Mouse (Mus musculus) MEL (cell line): ENCODE data around the gene Phf13. TPM values are rescaled to one million over a fixed set of nuclear protein-coding genes. Genes with fewer than 3 reads are reported as not detected.

Source experiments
- DNase-seq: peaks from one replicate; pipeline ENCODE4 v3.0.0; 2011; ENCODE audit warnings: low read depth, low spot score
- H3K27ac ChIP-seq: 2 replicates; pipeline ENCODE4 v1.5.1; 2012; ENCODE audit warnings: low read depth, mild to moderate bottlenecking, control low read depth, low read length, moderate library complexity; ENCODE audit not compliant: control insufficient read depth
- H3K27me3 ChIP-seq, 2 experiments: fragments of 150-350 bp in 1 of 2; sonication (generic) in 1 of 2; 2 replicates each; pipeline ENCODE4 v1.6.1; 2012; ENCODE audit warnings: low read length in 2 of 2, mild to moderate bottlenecking in 2 of 2, improper control_type of control experiment in 1 of 2, moderate library complexity in 1 of 2; ENCODE audit not compliant: insufficient read depth in 2 of 2, control insufficient read depth in 1 of 2
- H3K36me3 ChIP-seq, 2 experiments: 2 replicates each; pipeline ENCODE4 v1.6.1; 2012 to 2014; ENCODE audit warnings: low read length in 2 of 2, improper control_type of control experiment in 1 of 2, inconsistent platforms in 1 of 2, mild to moderate bottlenecking in 1 of 2; ENCODE audit not compliant: insufficient read depth in 2 of 2, control insufficient read depth in 1 of 2
- H3K4me1 ChIP-seq, 2 experiments: fragments of 150-350 bp in 1 of 2; sonication (generic) in 1 of 2; 2 replicates each; pipeline ENCODE4 v1.6.1; 2012; ENCODE audit warnings: low read length in 2 of 2, improper control_type of control experiment in 1 of 2, mild to moderate bottlenecking in 1 of 2; ENCODE audit not compliant: insufficient read depth in 2 of 2, control insufficient read depth in 1 of 2
- H3K4me3 ChIP-seq, 2 experiments: fragments of 150-350 bp in 1 of 2; sonication (generic) in 1 of 2; 2 replicates each; pipeline ENCODE4 v1.5.1; 2012; ENCODE audit warnings: low read depth in 2 of 2, low read length in 2 of 2, mild to moderate bottlenecking in 2 of 2, moderate library complexity in 2 of 2, control low read depth in 1 of 2, improper control_type of control experiment in 1 of 2; ENCODE audit not compliant: control insufficient read depth in 1 of 2, insufficient read depth in 1 of 2
- H3K79me2 ChIP-seq: 2 replicates; pipeline ENCODE4 v1.6.1; 2012; ENCODE audit warnings: mild to moderate bottlenecking, low read length, moderate library complexity; ENCODE audit not compliant: control insufficient read depth, poor library complexity, insufficient read depth
- H3K9ac ChIP-seq: 2 replicates; pipeline ENCODE4 v1.6.1; 2012; ENCODE audit warnings: low read depth, mild to moderate bottlenecking, control low read depth, low read length, moderate library complexity; ENCODE audit not compliant: control insufficient read depth, poor library complexity, severe bottlenecking
- H3K9me3 ChIP-seq: fragments of 150-350 bp; sonication (generic); replicated peaks from 2 replicates; pipeline ENCODE4 v1.6.1; 2012; ENCODE audit warnings: mild to moderate bottlenecking, low read length, improper control_type of control experiment, moderate library complexity; ENCODE audit not compliant: insufficient read depth
- CHD1 ChIP-seq: IDR thresholded peaks from 2 replicates; pipeline ENCODE4 v1.6.1; 2012; ENCODE audit warnings: low read depth, mild to moderate bottlenecking, inconsistent platforms, low read length, improper control_type of control experiment
- CHD2 ChIP-seq: IDR thresholded peaks from 2 replicates; pipeline ENCODE4 v1.6.1; 2011; ENCODE audit warnings: low read length, improper control_type of control experiment
- CTCF ChIP-seq, 3 experiments: IDR thresholded peaks in 2 of 3; conservative IDR thresholded peaks in 1 of 3; 2 replicates each; pipeline ENCODE4 v1.5.1; 2011 to 2012; ENCODE audit warnings: low read length in 3 of 3, low read depth in 2 of 3, mild to moderate bottlenecking in 2 of 3, improper control_type of control experiment in 1 of 3, inconsistent platforms in 1 of 3, mixed read lengths in 1 of 3, moderate library complexity in 1 of 3; ENCODE audit not compliant: control insufficient read depth in 1 of 3, insufficient read depth in 1 of 3, poor library complexity in 1 of 3, severe bottlenecking in 1 of 3
- EP300 ChIP-seq, 2 experiments: IDR thresholded peaks; 2 replicates each; pipeline ENCODE4 v1.6.1; 2011; ENCODE audit warnings: improper control_type of control experiment in 2 of 2, low read length in 2 of 2, low read depth in 1 of 2, mild to moderate bottlenecking in 1 of 2
- ETS1 ChIP-seq: IDR thresholded peaks from 2 replicates; pipeline ENCODE4 v1.6.1; 2012; ENCODE audit warnings: low read depth, mild to moderate bottlenecking, inconsistent platforms, low read length, improper control_type of control experiment, moderate library complexity
- JUND ChIP-seq: IDR thresholded peaks from 2 replicates; pipeline ENCODE4 v1.6.1; 2011; ENCODE audit warnings: low read depth, mild to moderate bottlenecking, improper control_type of control experiment, low read length
- MAX ChIP-seq: IDR thresholded peaks from 2 replicates; pipeline ENCODE4 v1.6.1; 2011; ENCODE audit warnings: low read length, improper control_type of control experiment
- MEF2A ChIP-seq: IDR thresholded peaks from 2 replicates; pipeline ENCODE4 v1.6.1; 2014; ENCODE audit warnings: low read depth, mild to moderate bottlenecking, inconsistent platforms, low read length, improper control_type of control experiment; ENCODE audit not compliant: poor library complexity, insufficient replicate concordance, severe bottlenecking; ENCODE audit errors: extremely low read depth
- MYC ChIP-seq: IDR thresholded peaks from 2 replicates; pipeline ENCODE4 v1.6.1; 2011; ENCODE audit warnings: low read depth, mild to moderate bottlenecking, low read length, improper control_type of control experiment, moderate library complexity
- NELFE ChIP-seq: IDR thresholded peaks from 2 replicates; pipeline ENCODE4 v1.6.1; 2011; ENCODE audit warnings: low read depth, low read length, improper control_type of control experiment
- POLR2AphosphoS2 ChIP-seq: IDR thresholded peaks from 2 replicates; pipeline ENCODE4 v1.6.1; 2011; ENCODE audit warnings: low read length, improper control_type of control experiment
- POLR2AphosphoS5 ChIP-seq: IDR thresholded peaks from 2 replicates; pipeline ENCODE4 v1.6.1; 2012; ENCODE audit warnings: low read depth, borderline replicate concordance, mild to moderate bottlenecking, inconsistent platforms, low read length, moderate library complexity, mixed read lengths
- RAD21 ChIP-seq: IDR thresholded peaks from 2 replicates; pipeline ENCODE4 v1.6.1; 2011; ENCODE audit warnings: mild to moderate bottlenecking, low read depth, low read length, improper control_type of control experiment
- SIN3A ChIP-seq: IDR thresholded peaks from 2 replicates; pipeline ENCODE4 v1.6.1; 2012; ENCODE audit warnings: low read length, improper control_type of control experiment, inconsistent platforms
- SMC3 ChIP-seq: IDR thresholded peaks from 2 replicates; pipeline ENCODE4 v1.6.1; 2011; ENCODE audit warnings: low read depth, low read length, improper control_type of control experiment
- TAL1 ChIP-seq: IDR thresholded peaks from 2 replicates; pipeline ENCODE4 v1.6.1; 2012; ENCODE audit warnings: mild to moderate bottlenecking, inconsistent platforms, low read length, moderate library complexity, mixed read lengths
- TCF12 ChIP-seq: IDR thresholded peaks from 2 replicates; pipeline ENCODE4 v1.6.1; 2014; ENCODE audit warnings: low read depth, mild to moderate bottlenecking, inconsistent platforms, low read length, improper control_type of control experiment, moderate library complexity
- USF1 ChIP-seq: IDR thresholded peaks from 2 replicates; pipeline ENCODE4 v1.6.1; 2014; ENCODE audit warnings: low read depth, mild to moderate bottlenecking, inconsistent platforms, low read length, improper control_type of control experiment, moderate library complexity
- USF2 ChIP-seq, 2 experiments: IDR thresholded peaks; 2 replicates each; pipeline ENCODE4 v1.6.1; 2011 to 2012; ENCODE audit warnings: improper control_type of control experiment in 2 of 2, low read length in 2 of 2, borderline replicate concordance in 1 of 2, inconsistent platforms in 1 of 2, low read depth in 1 of 2, mild to moderate bottlenecking in 1 of 2; ENCODE audit not compliant: insufficient read depth in 1 of 2
- ZKSCAN1 ChIP-seq: IDR thresholded peaks from 2 replicates; pipeline ENCODE4 v1.6.1; 2012; ENCODE audit warnings: low read depth, mild to moderate bottlenecking, inconsistent platforms, low read length, improper control_type of control experiment, moderate library complexity
- ZMIZ1 ChIP-seq: IDR thresholded peaks from 2 replicates; pipeline ENCODE4 v1.6.1; 2012; ENCODE audit warnings: low read depth, mild to moderate bottlenecking, inconsistent platforms, low read length, improper control_type of control experiment, moderate library complexity
- polyA plus RNA-seq, 2 experiments: library from polyadenylated mRNA; stranded (reverse) in 1 of 2; unstranded in 1 of 2; fragments of >175 nt in 1 of 2; fragments of >200 nt in 1 of 2; gene quantifications; 2 replicates each; pipeline versions ENCODE4 v1.2.1 to v1.2.4; 2012; ENCODE audit warnings: low replicate concordance in 2 of 2, low read depth in 1 of 2; ENCODE audit not compliant: insufficient read length in 2 of 2, insufficient read depth in 1 of 2, missing spikeins in 1 of 2
- total RNA-seq: library from RNA; depleted of rRNA; stranded (reverse); fragments of 300-350 nt; gene quantifications from 2 replicates; pipeline ENCODE4 v1.2.3, GENCODE M21; 2012

Phf13 gene
- total and polyA plus RNA-seq, 3 experiments = 2.0 to 6.6 TPM; not detected in 1

DNA sequence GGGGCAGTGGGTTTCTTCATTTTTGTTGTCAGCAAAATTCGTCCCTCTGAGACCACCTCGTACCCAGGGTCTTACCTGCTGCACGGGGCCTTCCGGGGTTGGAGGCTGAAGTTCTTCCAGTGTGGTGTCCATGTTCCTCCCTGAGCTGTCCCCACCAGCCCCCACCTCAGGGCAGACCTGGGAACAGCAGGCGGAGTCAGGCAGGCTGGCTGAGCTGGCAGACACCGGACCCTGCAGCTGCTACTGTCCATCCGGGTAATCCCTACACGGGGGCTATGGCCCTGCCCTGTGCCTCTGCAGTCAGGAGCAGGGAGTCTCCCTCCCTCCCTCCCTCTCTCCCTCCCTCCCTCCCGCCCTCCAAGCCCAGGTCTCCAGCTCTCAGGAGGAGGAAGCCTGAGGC, 12.5 kb downstream of the Phf13 start:
- H3K9me3 ChIP-seq = no peaks in the 10 kb centered on the region

DNA sequence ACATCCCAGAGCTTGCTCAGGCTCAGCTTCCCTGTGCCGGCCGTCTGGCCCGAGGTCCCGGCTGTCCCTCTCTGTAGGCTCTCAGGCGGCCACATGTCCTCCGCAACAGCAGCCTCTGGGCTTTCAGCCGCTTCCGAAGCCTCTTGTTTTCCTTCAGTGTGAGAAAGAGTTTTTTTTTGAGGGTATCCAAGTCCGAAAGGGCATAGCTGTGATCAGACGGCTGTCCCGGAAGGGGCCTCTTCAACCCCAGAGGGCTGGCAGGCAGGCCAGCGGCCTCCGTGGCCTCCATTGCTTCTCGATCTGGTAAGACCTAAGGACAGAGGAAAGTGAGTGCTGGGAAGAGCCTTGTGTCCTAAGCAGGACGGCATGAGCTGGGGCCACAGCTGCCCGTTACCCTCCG, 13.0 kb downstream of the Phf13 start:
- H3K27me3 ChIP-seq = no peaks in the 10 kb centered on the region
- H3K9ac ChIP-seq = no peak overlapping the region
- no peak for DNase-seq
- H3K36me3 ChIP-seq = peaks cover 0 to 3% of the 10 kb centered on the region in 2 experiments; a peak in 2 of 4 replicates
- peaks cover 2% of the 10 kb centered on the region; the same call in 1 of the 2 replicates for H3K79me2 ChIP-seq
- H3K4me3 ChIP-seq = no peak overlapping the region
- no peak for TF ChIP-seq MYC
- no peak for TF ChIP-seq NELFE
- peak; percentile 72; the same call in 1 of the 2 replicates for TF ChIP-seq POLR2AphosphoS2
- no peak for TF ChIP-seq MEF2A
- no peak for TF ChIP-seq USF1
- TF ChIP-seq MAX = no peak
- peaks cover 0 to 5% of the 10 kb centered on the region in 2 experiments; a peak in 3 of 4 replicates for H3K4me1 ChIP-seq
- no peak overlapping the region for H3K27ac ChIP-seq
- no peaks in the 10 kb centered on the region for H3K9me3 ChIP-seq

More for the DNA sequence above, 12.5 kb downstream of the Phf13 start:
- peaks cover 6% of the 10 kb centered on the region; the same call in 1 of the 2 replicates for H3K79me2 ChIP-seq
- H3K36me3 ChIP-seq = peaks cover 0 to 3% of the 10 kb centered on the region in 2 experiments; a peak in 2 of 4 replicates
- no peak overlapping the region for H3K4me3 ChIP-seq
- H3K27ac ChIP-seq = no peak overlapping the region
- no peaks in the 10 kb centered on the region for H3K27me3 ChIP-seq
- TF ChIP-seq ETS1 = no peak
- TF ChIP-seq ZMIZ1 = no peak
- TF ChIP-seq TAL1 = no peak
- no peak for TF ChIP-seq MEF2A
- no peak for TF ChIP-seq RAD21
- no peak for TF ChIP-seq POLR2AphosphoS2
- TF ChIP-seq POLR2AphosphoS5 = no peak
- TF ChIP-seq CHD1 = no peak
- TF ChIP-seq CHD2 = no peak
- no peak for TF ChIP-seq JUND
- no peak for TF ChIP-seq USF1
- no peak for TF ChIP-seq ZKSCAN1
- TF ChIP-seq TCF12 = no peak
- no peak for TF ChIP-seq CTCF (IDR thresholded peaks at IDR 0.05 in 2 of 3, conservative IDR thresholded peaks at IDR 0.05 in 1 of 3; ENCODE audit: control insufficient read depth in 1 of 3, insufficient read depth in 1 of 3, low read depth in 2 of 3, low read length in 3 of 3, poor library complexity in 1 of 3, severe bottlenecking in 1 of 3)
- TF ChIP-seq USF2 (IDR thresholded peaks at IDR 0.05; ENCODE audit: borderline replicate concordance in 1 of 2, insufficient read depth in 1 of 2, low read depth in 1 of 2, low read length in 2 of 2) = no peak
- TF ChIP-seq SMC3 = no peak
- no peak for TF ChIP-seq EP300 (IDR thresholded peaks at IDR 0.05; ENCODE audit: low read depth in 1 of 2, low read length in 2 of 2)
- no peak for TF ChIP-seq SIN3A
- no peak overlapping the region for H3K9ac ChIP-seq
- DNase-seq = no peak
- peaks cover 0 to 5% of the 10 kb centered on the region in 2 experiments; a peak in 3 of 4 replicates for H3K4me1 ChIP-seq
